Mouse (Mus musculus): Measurements from ENCODE around the gene Cys1.

- TF ChIP-seq CTCF (IDR thresholded peaks at IDR 0.05; ENCODE audit: low read depth) (no peak), EP300 (IDR thresholded peaks at IDR 0.05; ENCODE audit: low read depth) (no peak)
These were observed 27.8 kb upstream of the Cys1 start for GRCm38 (mm10) chr12:24709409-24709808.

All from liver, postnatal 0 days (tissue).